Mouse (Mus musculus): Measurements from ENCODE around the gene Tm6sf1. TPM values are rescaled to one million over a fixed set of nuclear protein-coding genes. Genes with fewer than 3 reads are reported as not detected.

Gene Tm6sf1
- polyA plus RNA-seq, 1 experiment = 16.7 TPM

- peak; percentile 39 for DNase-seq (ENCODE audit: low read depth)
Measured at GRCm38 (mm10) chr7:81854568-81855307, 4.1 kb upstream of the Tm6sf1 start.

GRCm38 (mm10) chr7:81855694-81856093 is 3.1 kb upstream of the Tm6sf1 start, which contains the start of gene Gm10160:
Gene Gm10160 (minus strand): TSS chr7:81855794.
- no peak for DNase-seq (ENCODE audit: low read depth)
- TF ChIP-seq CTCF (IDR thresholded peaks at IDR 0.05; ENCODE audit: borderline replicate concordance, extremely low read depth, insufficient read depth, insufficient read length) (no peak), POLR2A (IDR thresholded peaks at IDR 0.05; ENCODE audit: borderline replicate concordance, extremely low read depth, insufficient read depth, insufficient read length, poor library complexity, severe bottlenecking) (no peak)

More at GRCm38 (mm10) chr7:81854568-81855307, 4.1 kb upstream of the Tm6sf1 start:
- TF ChIP-seq CTCF (IDR thresholded peaks at IDR 0.05; ENCODE audit: borderline replicate concordance, extremely low read depth, insufficient read depth, insufficient read length) (no peak), POLR2A (IDR thresholded peaks at IDR 0.05; ENCODE audit: borderline replicate concordance, extremely low read depth, insufficient read depth, insufficient read length, poor library complexity, severe bottlenecking) (no peak)

GRCm38 (mm10) chr7:81856221-81856620 is 2.6 kb upstream of the Tm6sf1 start:
- no peak for DNase-seq (ENCODE audit: low read depth)
- TF ChIP-seq CTCF (IDR thresholded peaks at IDR 0.05; ENCODE audit: borderline replicate concordance, extremely low read depth, insufficient read depth, insufficient read length) (no peak), POLR2A (IDR thresholded peaks at IDR 0.05; ENCODE audit: borderline replicate concordance, extremely low read depth, insufficient read depth, insufficient read length, poor library complexity, severe bottlenecking) (no peak)

- DNase-seq (ENCODE audit: low read depth) = peak; percentile 15
- no peak for TF ChIP-seq CTCF (IDR thresholded peaks at IDR 0.05; ENCODE audit: borderline replicate concordance, extremely low read depth, insufficient read depth, insufficient read length)
- TF ChIP-seq POLR2A (IDR thresholded peaks at IDR 0.05; ENCODE audit: borderline replicate concordance, extremely low read depth, insufficient read depth, insufficient read length, poor library complexity, severe bottlenecking) = no peak
Measured at GRCm38 (mm10) chr7:81858236-81858635, 565 bp upstream of the Tm6sf1 start.

- TF ChIP-seq CTCF (IDR thresholded peaks at IDR 0.05; ENCODE audit: borderline replicate concordance, extremely low read depth, insufficient read depth, insufficient read length) (no peak), POLR2A (IDR thresholded peaks at IDR 0.05; ENCODE audit: borderline replicate concordance, extremely low read depth, insufficient read depth, insufficient read length, poor library complexity, severe bottlenecking) (no peak)
- DNase-seq (ENCODE audit: low read depth) = peak; percentile 38
Measured at GRCm38 (mm10) chr7:81860071-81860470, 1.3 kb downstream of the Tm6sf1 start.

GRCm38 (mm10) chr7:81860996-81861395 is 2.2 kb downstream of the Tm6sf1 start:
- TF ChIP-seq CTCF (IDR thresholded peaks at IDR 0.05; ENCODE audit: borderline replicate concordance, extremely low read depth, insufficient read depth, insufficient read length) = no peak
- TF ChIP-seq POLR2A (IDR thresholded peaks at IDR 0.05; ENCODE audit: borderline replicate concordance, extremely low read depth, insufficient read depth, insufficient read length, poor library complexity, severe bottlenecking) = no peak
- no peak for DNase-seq (ENCODE audit: low read depth)

- TF ChIP-seq POLR2A (IDR thresholded peaks at IDR 0.05; ENCODE audit: borderline replicate concordance, extremely low read depth, insufficient read depth, insufficient read length, poor library complexity, severe bottlenecking) = no peak
- TF ChIP-seq CTCF (IDR thresholded peaks at IDR 0.05; ENCODE audit: borderline replicate concordance, extremely low read depth, insufficient read depth, insufficient read length) = no peak
- no peak for DNase-seq (ENCODE audit: low read depth)
Measured at GRCm38 (mm10) chr7:81861461-81861860, 2.7 kb downstream of the Tm6sf1 start.

- no peak for DNase-seq (ENCODE audit: low read depth)
- TF ChIP-seq POLR2A (IDR thresholded peaks at IDR 0.05; ENCODE audit: borderline replicate concordance, extremely low read depth, insufficient read depth, insufficient read length, poor library complexity, severe bottlenecking) = no peak
- TF ChIP-seq CTCF (IDR thresholded peaks at IDR 0.05; ENCODE audit: borderline replicate concordance, extremely low read depth, insufficient read depth, insufficient read length) = no peak
Measured at GRCm38 (mm10) chr7:81861921-81862320, 3.1 kb downstream of the Tm6sf1 start.

- no peak for DNase-seq (ENCODE audit: low read depth)
- TF ChIP-seq POLR2A (IDR thresholded peaks at IDR 0.05; ENCODE audit: borderline replicate concordance, extremely low read depth, insufficient read depth, insufficient read length, poor library complexity, severe bottlenecking) (no peak), CTCF (IDR thresholded peaks at IDR 0.05; ENCODE audit: borderline replicate concordance, extremely low read depth, insufficient read depth, insufficient read length) (no peak)
Measured at GRCm38 (mm10) chr7:81862587-81863583, 4.1 kb downstream of the Tm6sf1 start.

- TF ChIP-seq POLR2A (IDR thresholded peaks at IDR 0.05; ENCODE audit: borderline replicate concordance, extremely low read depth, insufficient read depth, insufficient read length, poor library complexity, severe bottlenecking) (no peak), CTCF (IDR thresholded peaks at IDR 0.05; ENCODE audit: borderline replicate concordance, extremely low read depth, insufficient read depth, insufficient read length) (no peak)
- DNase-seq (ENCODE audit: low read depth) = no peak
Measured at GRCm38 (mm10) chr7:81864552-81864951, 5.8 kb downstream of the Tm6sf1 start.

- no peak for DNase-seq (ENCODE audit: low read depth)
- TF ChIP-seq CTCF (IDR thresholded peaks at IDR 0.05; ENCODE audit: borderline replicate concordance, extremely low read depth, insufficient read depth, insufficient read length) (no peak), POLR2A (IDR thresholded peaks at IDR 0.05; ENCODE audit: borderline replicate concordance, extremely low read depth, insufficient read depth, insufficient read length, poor library complexity, severe bottlenecking) (no peak)
Measured at GRCm38 (mm10) chr7:81865937-81866336, 7.1 kb downstream of the Tm6sf1 start.

All from brain, embryonic 14.5 days (tissue).